Mouse (Mus musculus) erythroblast, adult 5-6 weeks (primary cell): ENCODE data around the gene Gm5426. TPM values are rescaled to one million over a fixed set of nuclear protein-coding genes. Genes with fewer than 3 reads are reported as not detected.
A peak's percentile ranks its signal among the peaks of the same experiment; 100 is the strongest.
"Not testable (repeated sequence)": the region's sequence is repeated elsewhere in the genome, so short reads cannot be mapped to it uniquely, and the experiment has no call there.

Experiments used
- ATAC-seq: replicated peaks from 2 replicates; pipeline ENCODE4 v1.8.0; 2016; ENCODE audit warnings: moderate number of reproducible peaks, mild to moderate bottlenecking, moderate TSS enrichment, inconsistent platforms; ENCODE audit not compliant: poor library complexity, low FRiP score, severe bottlenecking
- total RNA-seq, 2 experiments: library from RNA; stranded (forward) in 1 of 2; stranded (reverse) in 1 of 2; fragments of 150-400 nt in 1 of 2; fragments of 200-764, 138-1000 nt in 1 of 2; gene quantifications; 2 replicates each; pipeline versions ENCODE4 v1.2.3 to v1.2.4; 2015 to 2017; ENCODE audit warnings: low replicate concordance in 2 of 2

The Gm5426 gene
- total RNA-seq (2015; ENCODE audit: low replicate concordance) = not detected in 2 replicates
- total RNA-seq (2017; ENCODE audit: low replicate concordance) = not detected in 2 replicates

DNA sequence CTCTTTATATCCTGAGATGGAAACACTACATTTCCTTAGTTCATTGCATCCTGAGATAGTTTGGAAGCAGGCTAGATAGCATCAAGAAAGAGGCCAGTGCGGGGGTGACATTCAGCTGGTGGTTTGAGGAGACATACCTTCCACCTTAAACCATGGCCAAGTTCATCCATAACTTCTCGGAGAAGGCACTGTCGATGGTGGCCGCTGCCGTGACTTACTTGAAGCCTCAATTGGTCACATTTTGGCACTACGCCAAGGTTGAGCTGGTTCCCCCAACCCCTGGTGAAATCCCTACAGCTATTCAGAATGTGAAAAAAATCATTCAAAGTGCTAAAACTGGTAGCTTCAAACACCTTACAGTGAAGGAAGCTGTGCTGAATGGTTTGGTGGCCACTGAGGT is at the start of gene Gm5426:
Gene Gm5426, plus strand, starts transcription at position 153 of the 400 bp plus-strand sequence.
- ATAC-seq = not testable (repeated sequence)

DNA sequence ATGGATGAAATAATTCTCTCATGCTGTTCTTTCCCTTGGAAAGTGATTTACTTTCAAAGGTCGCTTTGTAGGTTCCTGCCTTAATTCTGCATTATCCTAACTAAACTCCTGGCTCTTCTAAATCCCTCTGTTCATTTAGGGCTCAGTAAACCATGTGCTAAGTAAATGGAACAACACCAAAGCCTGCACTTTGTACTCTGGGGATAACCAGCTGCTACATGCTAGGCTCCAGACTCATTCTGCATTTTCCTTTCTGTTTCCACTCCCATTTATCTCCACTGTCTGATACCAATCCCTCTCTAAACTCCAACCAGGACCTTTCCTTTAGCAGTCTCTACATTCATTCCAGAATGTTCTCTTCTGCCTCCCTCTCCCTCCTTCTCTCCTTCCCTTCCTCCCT is 46.7 kb upstream of the Gm5426 start:
- no peak for ATAC-seq

- no peak for ATAC-seq
These were observed 46.0 kb upstream of the Gm5426 start for GRCm38 (mm10) chr10:96090388-96090787.

DNA sequence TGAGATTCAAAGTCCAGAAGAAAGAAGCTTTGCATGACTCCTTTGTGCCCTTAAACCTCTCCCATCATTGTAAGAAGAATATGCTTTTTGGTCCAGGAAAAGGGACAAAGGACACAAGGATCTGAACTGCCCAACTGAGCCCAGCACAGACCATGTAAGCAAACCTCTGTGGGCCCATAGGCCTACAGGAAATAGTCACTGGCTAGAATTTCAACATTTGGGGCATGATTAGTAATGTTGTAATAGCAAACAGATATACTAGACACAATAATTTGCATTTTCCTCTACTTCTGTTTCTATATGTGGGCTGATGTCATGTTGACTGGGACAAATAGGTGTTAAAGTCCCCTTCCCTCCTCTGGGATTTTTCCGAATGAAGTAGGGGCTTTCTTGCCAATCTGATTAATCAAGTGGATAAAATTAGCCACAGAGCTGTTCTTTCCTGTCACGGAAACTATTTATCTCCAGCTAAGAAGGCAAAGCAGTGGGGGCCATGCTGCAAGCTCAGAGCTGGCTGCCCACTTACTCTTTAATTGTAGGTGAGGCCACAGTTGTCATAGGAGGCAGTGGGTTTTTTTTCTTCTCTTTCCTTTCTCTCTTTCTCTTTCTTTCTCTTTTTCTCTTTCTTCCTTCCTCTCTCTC is 42.4 kb upstream of the Gm5426 start:
- no peak for ATAC-seq

- no peak for ATAC-seq
These were observed 41.8 kb upstream of the Gm5426 start for GRCm38 (mm10) chr10:96094559-96094958.

- ATAC-seq = no peak
These were observed 39.7 kb upstream of the Gm5426 start for GRCm38 (mm10) chr10:96096730-96097129.

DNA sequence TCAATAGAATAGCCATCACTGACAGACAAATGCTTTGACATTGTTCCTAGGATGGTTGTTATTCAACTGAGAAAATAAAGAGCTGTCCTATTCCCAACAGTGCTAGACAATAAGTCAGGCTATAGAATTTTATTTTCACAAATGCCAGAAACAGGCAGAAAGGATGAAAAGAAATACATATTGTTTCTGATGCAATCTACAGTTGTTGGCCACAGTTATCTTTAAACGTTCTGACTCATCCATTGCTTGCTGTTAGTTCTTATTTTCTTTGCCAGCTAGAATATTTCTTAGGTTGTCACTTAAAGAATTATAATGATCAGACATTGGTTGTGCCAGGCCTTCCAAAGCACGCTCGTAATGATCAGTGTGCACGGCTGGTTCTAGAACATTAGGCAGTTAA is 35.4 kb upstream of the Gm5426 start:
- ATAC-seq = no peak

DNA sequence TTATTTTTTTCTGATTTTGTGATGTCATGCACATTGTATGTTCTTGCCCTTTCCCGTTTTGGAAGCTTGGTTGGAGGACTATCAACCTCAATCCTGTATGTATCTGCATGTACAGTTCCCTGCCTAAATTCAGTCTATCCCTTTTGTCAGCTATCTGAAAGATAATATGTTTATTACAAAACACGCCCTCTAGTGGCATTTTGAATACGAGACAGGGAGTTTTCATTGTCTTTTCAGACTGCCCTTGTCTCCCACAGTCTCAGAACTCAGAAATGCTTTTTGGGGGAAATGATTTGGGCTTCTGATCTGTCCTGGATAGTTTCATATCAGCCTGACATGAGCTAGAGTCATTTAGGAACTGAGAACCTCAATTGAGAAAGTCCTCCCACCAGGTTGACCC is 32.2 kb upstream of the Gm5426 start:
- no peak for ATAC-seq

GRCm38 (mm10) chr10:96104624-96105023 is 31.8 kb upstream of the Gm5426 start:
- no peak for ATAC-seq

DNA sequence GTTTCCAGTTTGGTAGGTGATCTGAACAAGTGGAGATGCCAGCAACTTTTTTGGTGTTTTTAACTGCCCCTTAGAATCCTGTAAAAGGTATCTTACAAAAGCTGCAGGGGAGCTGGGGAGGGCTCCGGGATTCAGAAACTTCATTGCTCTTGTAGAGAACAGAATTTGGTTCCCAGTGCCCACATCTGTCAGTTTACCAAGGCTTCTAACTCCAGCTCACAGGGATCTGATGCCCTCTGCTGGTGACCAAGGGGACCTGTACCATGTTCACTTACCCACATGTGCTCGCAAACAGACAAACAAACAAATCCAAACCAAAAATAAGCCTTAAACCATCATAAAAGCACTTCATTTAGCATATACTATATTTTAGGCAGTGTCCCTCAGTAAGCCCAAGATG is 31.3 kb upstream of the Gm5426 start:
- ATAC-seq = peak; percentile 73

DNA sequence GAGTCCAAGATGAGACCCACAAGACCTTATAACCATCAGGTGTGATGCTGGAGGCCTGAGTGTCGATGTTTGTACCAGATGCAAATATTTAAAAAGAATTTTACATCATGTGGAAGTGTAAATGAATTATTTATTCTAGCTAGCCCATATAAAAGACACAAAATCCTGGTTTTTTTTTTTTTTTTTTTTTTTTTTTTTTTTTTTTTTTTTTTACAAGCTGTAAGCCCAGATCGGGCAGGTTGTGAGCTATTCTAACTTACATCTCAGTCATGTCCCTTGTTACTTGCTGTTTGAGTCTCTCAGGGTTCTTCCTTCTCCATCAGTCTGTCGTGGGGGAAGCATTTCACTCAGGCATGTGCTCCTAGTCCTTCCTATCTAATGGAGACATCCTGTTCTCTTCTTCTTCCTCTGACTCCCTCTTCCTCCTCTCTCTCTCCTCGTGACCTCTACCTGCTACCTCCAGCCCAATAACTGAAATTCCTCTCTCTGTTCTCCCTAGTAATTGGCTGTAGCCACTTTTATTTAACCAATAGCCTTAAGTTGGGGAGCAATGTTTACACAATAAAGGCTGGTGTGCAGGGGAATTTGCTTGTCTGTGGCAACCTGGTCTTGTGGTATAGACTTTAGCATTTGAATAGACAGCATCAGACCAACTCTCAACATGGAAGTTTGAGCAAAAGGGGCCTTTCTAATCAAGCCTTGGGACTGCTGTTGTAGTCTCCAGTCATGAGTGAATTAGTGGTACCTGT is 29.3 kb upstream of the Gm5426 start:
- ATAC-seq = no peak

- ATAC-seq = no peak
These were observed 28.6 kb upstream of the Gm5426 start for GRCm38 (mm10) chr10:96107825-96108224.

DNA sequence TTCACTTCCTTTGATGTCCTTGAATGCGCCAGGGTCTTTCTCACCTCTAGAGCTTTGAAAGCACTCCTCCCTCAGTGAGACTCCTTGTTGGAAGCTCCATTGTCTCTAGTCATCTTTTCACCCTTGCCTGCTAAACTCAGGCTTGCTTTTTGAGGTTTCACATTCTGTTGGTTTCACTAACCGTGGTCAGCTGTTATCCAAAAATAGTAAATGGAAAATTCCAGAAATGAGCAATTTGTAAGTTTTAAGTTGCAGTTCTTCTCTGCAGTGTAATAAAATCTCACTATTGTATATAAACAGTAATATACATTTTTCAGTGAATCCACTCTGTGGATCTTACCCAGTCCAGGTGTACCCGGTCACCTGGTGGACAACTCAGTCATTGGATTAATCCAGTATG is 21.1 kb upstream of the Gm5426 start:
- no peak for ATAC-seq

GRCm38 (mm10) chr10:96120821-96121220 is 15.6 kb upstream of the Gm5426 start:
- ATAC-seq = no peak

DNA sequence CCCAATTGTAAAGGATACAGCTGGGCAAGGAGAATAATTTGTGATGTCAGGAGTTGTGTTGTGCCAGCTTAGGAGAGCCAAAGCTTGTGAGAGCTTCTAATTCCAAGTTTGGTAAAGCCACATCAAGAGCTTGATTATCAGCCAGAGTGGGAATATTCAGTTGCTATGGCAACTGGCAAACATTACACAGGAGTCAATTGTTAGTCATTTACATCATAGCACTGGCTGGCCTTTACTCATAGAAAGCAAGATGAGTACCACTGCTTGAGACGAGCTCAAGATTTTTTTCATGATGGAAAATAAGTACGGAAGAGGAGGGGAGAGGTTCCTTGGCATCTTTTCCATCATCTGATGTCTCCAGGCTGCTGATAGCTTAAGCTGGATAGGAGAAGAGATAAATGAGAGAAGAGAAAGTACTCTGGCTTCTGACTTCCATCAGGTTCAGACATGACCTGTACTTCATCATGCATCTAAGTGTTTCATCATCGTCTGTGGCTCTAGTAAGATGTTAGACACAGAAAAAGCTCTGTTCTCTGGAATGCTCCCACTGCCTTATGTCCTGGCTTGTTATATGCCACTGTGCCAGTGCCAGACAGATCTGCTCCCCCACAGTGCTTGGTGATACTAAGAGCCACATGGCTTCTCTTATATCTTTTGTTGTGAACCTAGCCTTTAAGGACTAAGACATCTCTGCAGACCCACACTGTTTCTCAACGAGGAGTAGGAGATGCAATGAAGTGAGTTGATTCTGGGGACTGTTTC is 15.0 kb upstream of the Gm5426 start:
- ATAC-seq = no peak

DNA sequence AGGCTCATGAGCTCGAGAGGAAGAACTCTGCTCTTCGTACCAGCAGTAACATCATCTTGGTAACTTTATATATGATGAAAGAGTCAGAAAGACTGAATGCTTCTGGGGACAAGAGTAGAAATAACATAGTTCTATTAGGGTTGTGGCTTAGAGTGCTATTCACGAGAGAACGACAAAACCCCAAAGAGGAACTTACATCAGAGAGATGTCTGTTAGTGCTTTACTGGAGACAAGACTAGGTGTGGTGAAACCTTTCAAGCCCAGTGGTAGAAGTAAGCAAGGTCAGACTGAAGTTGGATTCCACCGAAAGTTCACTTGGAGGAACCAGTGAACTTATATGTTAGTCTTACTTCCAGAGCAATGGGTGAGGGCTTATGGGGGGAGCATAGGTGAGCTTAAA is 12.5 kb upstream of the Gm5426 start:
- no peak for ATAC-seq

- ATAC-seq = no peak
These were observed 12.1 kb upstream of the Gm5426 start for GRCm38 (mm10) chr10:96124290-96124689.

DNA sequence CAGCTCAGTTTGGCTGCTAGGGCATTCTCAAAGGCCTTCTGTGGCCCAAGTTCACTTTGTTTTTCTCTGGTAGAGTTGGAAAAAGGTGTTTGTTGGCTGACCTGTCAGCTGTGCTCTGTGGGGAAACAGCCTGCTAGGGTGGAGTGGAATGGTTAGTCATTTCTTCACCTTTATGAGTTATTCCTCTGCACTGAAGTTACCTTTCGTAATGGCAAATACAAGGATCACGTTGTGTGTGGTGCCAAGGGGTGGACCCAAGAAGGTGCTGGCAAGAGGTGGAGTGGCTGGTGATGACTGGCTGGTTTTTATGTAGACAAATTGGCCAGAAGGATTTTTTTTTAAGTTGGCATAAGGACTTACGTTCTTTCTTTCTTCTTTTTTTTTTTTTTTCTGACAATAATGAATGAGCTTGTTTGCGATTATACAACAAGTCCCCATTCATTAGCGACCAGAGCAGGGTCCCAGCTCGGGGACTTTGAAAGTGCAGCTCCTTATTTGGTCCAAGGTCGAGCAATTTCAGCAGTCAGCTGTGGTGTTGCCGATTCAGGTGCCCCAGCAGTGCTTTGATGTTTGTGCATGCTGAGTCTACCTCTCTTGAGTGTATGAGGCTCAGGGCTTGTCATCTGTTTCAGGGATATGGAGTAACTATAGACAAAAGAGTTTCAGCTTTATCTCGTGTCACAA is 10.5 kb upstream of the Gm5426 start:
- ATAC-seq = no peak

- no peak for ATAC-seq
These were observed 7.2 kb upstream of the Gm5426 start for GRCm38 (mm10) chr10:96129213-96129612.

DNA sequence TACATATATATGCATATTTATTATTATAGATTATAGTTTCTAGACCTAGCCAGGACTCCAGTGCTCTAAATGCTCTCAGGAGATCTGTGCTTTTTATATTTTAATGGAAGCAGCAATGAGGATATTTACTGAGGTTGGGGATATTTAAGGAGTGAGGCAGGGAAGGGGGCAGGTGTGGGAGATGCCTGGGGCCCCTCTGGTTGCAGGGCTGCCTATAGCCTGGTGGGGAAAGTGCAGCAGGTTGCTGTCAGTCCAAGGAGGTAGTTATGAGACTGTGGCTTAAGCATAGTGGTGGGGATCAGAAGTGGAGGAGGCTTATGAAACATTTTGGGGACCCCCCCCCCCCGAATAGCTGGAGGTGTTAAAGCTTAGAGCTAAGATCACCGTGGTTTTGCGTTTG is 6.0 kb upstream of the Gm5426 start:
- no peak for ATAC-seq
